Mouse (Mus musculus): ENCODE results near the gene Sdcbp2. TPM values are rescaled to one million over a fixed set of nuclear protein-coding genes. Genes with fewer than 3 reads are reported as not detected.

Sdcbp2 gene
- total and polyA plus RNA-seq, 3 experiments = 0.25 TPM; not detected in 2

DNA sequence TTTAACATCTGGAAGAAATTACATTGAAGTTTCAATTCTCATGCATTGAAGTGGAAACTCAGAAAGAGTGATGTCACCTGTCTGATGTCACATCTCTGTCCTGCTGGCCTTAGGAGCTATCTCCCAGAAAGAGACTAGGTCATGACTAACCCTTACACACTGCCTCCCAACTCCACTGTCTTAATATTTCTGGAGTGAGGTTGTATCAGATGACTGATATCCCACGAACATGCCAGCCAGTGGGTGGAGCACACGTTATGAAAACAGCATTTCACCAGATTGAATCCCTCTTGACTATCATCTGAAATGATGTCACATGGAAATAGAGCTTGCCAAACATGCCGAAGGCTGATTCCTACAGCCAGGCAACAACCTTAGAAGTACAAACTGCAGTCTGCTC is 7.4 kb upstream of the Sdcbp2 start (continued):
- no peak for TF ChIP-seq MEF2A (IDR thresholded peaks at IDR 0.05; ENCODE audit: extremely low read depth, insufficient replicate concordance, low read depth, low read length, poor library complexity, severe bottlenecking)

DNA sequence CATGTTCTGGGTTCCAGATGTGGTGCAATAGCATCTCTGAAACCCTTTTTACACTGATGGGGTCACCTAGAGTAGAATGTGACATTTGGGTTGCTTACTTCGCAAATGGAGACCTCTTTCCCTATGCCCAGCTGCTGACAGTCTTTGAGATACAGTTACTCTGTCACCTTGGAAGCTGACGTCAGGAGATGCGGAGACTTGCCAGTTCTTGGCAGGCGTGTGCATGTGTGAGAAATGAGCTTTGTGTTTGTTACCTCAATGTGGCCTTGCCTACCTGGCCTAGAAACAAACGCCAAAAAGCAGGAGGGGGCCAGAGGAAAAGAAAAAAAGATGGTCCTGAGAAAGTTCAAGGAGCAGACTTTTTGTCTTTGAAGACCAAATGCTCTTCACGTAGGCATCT is 5.6 kb upstream of the Sdcbp2 start:
- no peaks in the 10 kb centered on the region for H3K4me1 ChIP-seq (ENCODE audit: control insufficient read depth in 1 of 2, insufficient read depth in 2 of 2, low read length in 2 of 2)
- no peak overlapping the region for H3K9ac ChIP-seq (ENCODE audit: control insufficient read depth, low read depth, low read length, poor library complexity, severe bottlenecking)
- no peak for TF ChIP-seq RAD21 (IDR thresholded peaks at IDR 0.05; ENCODE audit: low read depth, low read length)
- TF ChIP-seq RCOR1 (IDR thresholded peaks at IDR 0.05; ENCODE audit: low read depth, low read length) = no peak
- TF ChIP-seq ETS1 (IDR thresholded peaks at IDR 0.05; ENCODE audit: low read depth, low read length) = no peak
- no peak for TF ChIP-seq UBTF (IDR thresholded peaks at IDR 0.05; ENCODE audit: borderline replicate concordance, insufficient read depth, low read depth, low read length)
- H3K36me3 ChIP-seq (ENCODE audit: control insufficient read depth in 1 of 2, insufficient read depth in 2 of 2, low read length in 2 of 2) = peaks cover 0 to 2% of the 10 kb centered on the region in 2 experiments; a peak in 1 of 4 replicates
- H3K9me3 ChIP-seq (replicated peaks; ENCODE audit: insufficient read depth, low read length) = no peaks in the 10 kb centered on the region
- no peaks in the 10 kb centered on the region for H3K27me3 ChIP-seq (ENCODE audit: control insufficient read depth in 1 of 2, insufficient read depth in 2 of 2, low read length in 2 of 2)
- no peak overlapping the region for H3K4me3 ChIP-seq (ENCODE audit: control insufficient read depth in 1 of 2, insufficient read depth in 1 of 2, low read depth in 2 of 2, low read length in 2 of 2)
- no peak for DNase-seq (ENCODE audit: low read depth, low spot score)
- no peak overlapping the region for H3K27ac ChIP-seq (ENCODE audit: control insufficient read depth, low read depth, low read length)
- H3K79me2 ChIP-seq (ENCODE audit: control insufficient read depth, insufficient read depth, low read length, poor library complexity) = no peaks in the 10 kb centered on the region

DNA sequence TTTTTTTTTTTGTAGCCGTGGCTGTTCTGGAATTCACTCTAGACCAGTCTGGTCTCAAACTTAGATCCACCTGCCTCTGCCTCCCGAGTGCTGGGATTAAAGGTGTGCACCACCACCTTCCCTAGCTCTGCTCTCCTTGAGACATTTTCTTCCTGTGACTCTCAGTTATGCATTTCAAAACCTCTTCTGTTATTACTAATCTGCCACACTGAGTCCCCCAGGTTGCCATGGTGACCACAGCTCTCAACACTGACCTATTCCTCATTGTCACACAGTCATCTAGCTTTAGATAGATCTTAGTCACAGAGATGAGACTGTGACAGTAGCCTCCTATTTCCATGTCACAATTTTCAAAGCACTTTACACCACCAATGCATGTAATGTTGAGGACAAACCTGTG is 3.0 kb upstream of the Sdcbp2 start:
- no peaks in the 10 kb centered on the region for H3K27me3 ChIP-seq (ENCODE audit: control insufficient read depth in 1 of 2, insufficient read depth in 2 of 2, low read length in 2 of 2)
- H3K4me1 ChIP-seq (ENCODE audit: control insufficient read depth in 1 of 2, insufficient read depth in 2 of 2, low read length in 2 of 2) = no peaks in the 10 kb centered on the region
- TF ChIP-seq ETS1 (IDR thresholded peaks at IDR 0.05; ENCODE audit: low read depth, low read length) (no peak), USF1 (IDR thresholded peaks at IDR 0.05; ENCODE audit: low read depth, low read length) (no peak), UBTF (IDR thresholded peaks at IDR 0.05; ENCODE audit: borderline replicate concordance, insufficient read depth, low read depth, low read length) (no peak), TBP (IDR thresholded peaks at IDR 0.05; ENCODE audit: low read depth, low read length) (no peak), SIN3A (IDR thresholded peaks at IDR 0.05; ENCODE audit: low read length) (no peak), RCOR1 (IDR thresholded peaks at IDR 0.05; ENCODE audit: low read depth, low read length) (no peak), MYB (IDR thresholded peaks at IDR 0.05; ENCODE audit: low read depth, low read length) (no peak)
- H3K9me3 ChIP-seq (replicated peaks; ENCODE audit: insufficient read depth, low read length) = no peaks in the 10 kb centered on the region
- no peaks in the 10 kb centered on the region for H3K36me3 ChIP-seq (ENCODE audit: control insufficient read depth in 1 of 2, insufficient read depth in 2 of 2, low read length in 2 of 2)
- H3K4me3 ChIP-seq (ENCODE audit: control insufficient read depth in 1 of 2, insufficient read depth in 1 of 2, low read depth in 2 of 2, low read length in 2 of 2) = no peak overlapping the region
- H3K79me2 ChIP-seq (ENCODE audit: control insufficient read depth, insufficient read depth, low read length, poor library complexity) = no peaks in the 10 kb centered on the region
- no peak overlapping the region for H3K9ac ChIP-seq (ENCODE audit: control insufficient read depth, low read depth, low read length, poor library complexity, severe bottlenecking)
- no peak overlapping the region for H3K27ac ChIP-seq (ENCODE audit: control insufficient read depth, low read depth, low read length)
- DNase-seq (ENCODE audit: low read depth, low spot score) = no peak

DNA sequence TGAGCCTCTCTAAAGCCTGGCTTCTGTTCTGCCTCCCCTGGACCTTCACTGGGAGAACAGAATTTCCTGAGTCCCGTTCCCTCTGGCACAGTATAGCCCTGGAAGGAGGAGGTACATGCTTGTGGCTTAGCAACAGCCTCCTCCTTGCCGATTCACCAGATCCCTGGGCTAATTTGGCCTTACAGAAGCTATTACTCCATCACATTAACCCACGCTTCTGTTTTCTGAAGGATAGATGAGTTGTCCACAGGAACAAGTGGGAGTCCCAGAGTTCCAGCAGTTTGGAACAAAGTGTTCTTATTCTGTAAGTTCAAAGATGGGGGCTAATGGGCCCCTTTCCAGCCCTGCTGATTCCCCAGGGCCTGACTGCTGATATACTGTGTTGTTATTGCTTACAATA is 1.2 kb downstream of the Sdcbp2 start:
- no peaks in the 10 kb centered on the region for H3K79me2 ChIP-seq (ENCODE audit: control insufficient read depth, insufficient read depth, low read length, poor library complexity)
- no peaks in the 10 kb centered on the region for H3K4me1 ChIP-seq (ENCODE audit: control insufficient read depth in 1 of 2, insufficient read depth in 2 of 2, low read length in 2 of 2)
- no peak overlapping the region for H3K9ac ChIP-seq (ENCODE audit: control insufficient read depth, low read depth, low read length, poor library complexity, severe bottlenecking)
- H3K9me3 ChIP-seq (replicated peaks; ENCODE audit: insufficient read depth, low read length) = no peaks in the 10 kb centered on the region
- no peak overlapping the region for H3K4me3 ChIP-seq (ENCODE audit: control insufficient read depth in 1 of 2, insufficient read depth in 1 of 2, low read depth in 2 of 2, low read length in 2 of 2)
- no peak overlapping the region for H3K27ac ChIP-seq (ENCODE audit: control insufficient read depth, low read depth, low read length)
- TF ChIP-seq BHLHE40 (IDR thresholded peaks at IDR 0.05; ENCODE audit: borderline replicate concordance, low read depth, low read length) (no peak), NRF1 (IDR thresholded peaks at IDR 0.05; ENCODE audit: insufficient read depth, low read depth, low read length, poor library complexity, severe bottlenecking) (no peak), SIN3A (IDR thresholded peaks at IDR 0.05; ENCODE audit: low read length) (no peak), KAT2A (conservative IDR thresholded peaks at IDR 0.05; ENCODE audit: low read depth, low read length) (no peak), MEF2A (IDR thresholded peaks at IDR 0.05; ENCODE audit: extremely low read depth, insufficient replicate concordance, low read depth, low read length, poor library complexity, severe bottlenecking) (no peak), MAX (IDR thresholded peaks at IDR 0.05; ENCODE audit: low read length) (no peak), MAFK (IDR thresholded peaks at IDR 0.05; ENCODE audit: borderline replicate concordance, low read depth, low read length) (no peak), POLR2A (IDR thresholded peaks at IDR 0.05; ENCODE audit: control insufficient read depth in 1 of 2, insufficient read depth in 1 of 2, low read depth in 1 of 2, low read length in 2 of 2, poor library complexity in 1 of 2) (no peak), EP300 (IDR thresholded peaks at IDR 0.05; ENCODE audit: low read depth in 1 of 2, low read length in 2 of 2) (no peak), GATA1 (IDR thresholded peaks at IDR 0.05; ENCODE audit: low read depth, low read length) (no peak)
- no peaks in the 10 kb centered on the region; a peak in 1 of 4 replicates for H3K27me3 ChIP-seq (ENCODE audit: control insufficient read depth in 1 of 2, insufficient read depth in 2 of 2, low read length in 2 of 2)
- H3K36me3 ChIP-seq (ENCODE audit: control insufficient read depth in 1 of 2, insufficient read depth in 2 of 2, low read length in 2 of 2) = no peaks in the 10 kb centered on the region
- no peak for DNase-seq (ENCODE audit: low read depth, low spot score)

Data from MEL (cell line).